Mouse (Mus musculus) heart, adult 2 months (tissue): Measurements from ENCODE around the gene Slc51a. TPM values are rescaled to one million over a fixed set of nuclear protein-coding genes. Genes with fewer than 3 reads are reported as not detected.

ENCODE experiments used
- DNase-seq, 2 experiments: peaks; one replicate each; pipeline ENCODE4 v3.0.0; 2021
- H3K27ac ChIP-seq: fragments of 200-600 bp; 2 replicates; pipeline ENCODE4 v1.8.1; 2022
- H3K27me3 ChIP-seq: fragments of 200-500 bp; 2 replicates; pipeline ENCODE4 v1.6.1; 2012; ENCODE audit warnings: mild to moderate bottlenecking, low read length, inconsistent platforms, mixed read lengths; ENCODE audit not compliant: control insufficient read depth, insufficient read depth
- H3K36me3 ChIP-seq: fragments of 200-500 bp; 2 replicates; pipeline ENCODE4 v1.6.1; 2012; ENCODE audit warnings: low read length, inconsistent platforms; ENCODE audit not compliant: control insufficient read depth, insufficient read depth
- H3K4me1 ChIP-seq: fragments of 200-500 bp; 2 replicates; pipeline ENCODE4 v1.6.1; 2011; ENCODE audit warnings: low read length; ENCODE audit not compliant: control insufficient read depth, insufficient read depth
- H3K4me3 ChIP-seq: fragments of 200-600 bp; 2 replicates; pipeline ENCODE4 v1.8.1; 2022
- H3K79me2 ChIP-seq: fragments of 200-500 bp; replicated peaks from 2 replicates; pipeline ENCODE4 v1.6.1; 2012; ENCODE audit warnings: mild to moderate bottlenecking, inconsistent platforms, low read length, moderate library complexity, mixed read lengths; ENCODE audit not compliant: control insufficient read depth, insufficient read depth
- H3K9ac ChIP-seq: fragments of 200-500 bp; 2 replicates; pipeline ENCODE4 v1.6.1; 2012; ENCODE audit warnings: low read depth, mild to moderate bottlenecking, control low read depth, inconsistent platforms, low read length, mixed read lengths
- CTCF ChIP-seq: fragments of 200-600 bp; IDR thresholded peaks from 2 replicates; pipeline ENCODE4 v1.8.1; 2022; ENCODE audit warnings: antibody characterized with exemption, mild to moderate bottlenecking, moderate library complexity
- EP300 ChIP-seq: fragments of 200-500 bp; IDR thresholded peaks from 2 replicates; pipeline ENCODE4 v1.6.1; 2011; ENCODE audit warnings: low read depth, low read length, control low read depth; ENCODE audit not compliant: insufficient read depth
- POLR2A ChIP-seq: fragments of 200-500 bp; IDR thresholded peaks from 2 replicates; pipeline ENCODE4 v1.6.1; 2011; ENCODE audit warnings: mild to moderate bottlenecking, low read depth, low read length, control low read depth; ENCODE audit not compliant: insufficient read depth
- WGBS: fragments of 180-500 bp; shearing (Covaris S2); methylation state at CpG from one replicate; pipeline ENCODE4 v1.1.7; 2018; 5-methylcytosine and 5-hydroxymethylcytosine counted together
- intact Hi-C: fragments of 180-260 bp; cut with DNase I; formaldehyde crosslinking; loops from one replicate; pipeline ENCODE4 v1.15.1; 2025
- polyA plus RNA-seq: library from polyadenylated mRNA; depleted of rRNA; stranded (reverse); fragments of >200 nt; gene quantifications from 2 replicates; pipeline ENCODE4 v1.2.3, GENCODE M21; 2012
- total RNA-seq, 2 experiments: library from RNA; stranded (reverse); gene quantifications; 2 replicates each; pipeline ENCODE4 v1.2.3; 2021

Slc51a gene
- total and polyA plus RNA-seq, 3 experiments = 0.55 to 1.1 (median 0.63) TPM

DNA sequence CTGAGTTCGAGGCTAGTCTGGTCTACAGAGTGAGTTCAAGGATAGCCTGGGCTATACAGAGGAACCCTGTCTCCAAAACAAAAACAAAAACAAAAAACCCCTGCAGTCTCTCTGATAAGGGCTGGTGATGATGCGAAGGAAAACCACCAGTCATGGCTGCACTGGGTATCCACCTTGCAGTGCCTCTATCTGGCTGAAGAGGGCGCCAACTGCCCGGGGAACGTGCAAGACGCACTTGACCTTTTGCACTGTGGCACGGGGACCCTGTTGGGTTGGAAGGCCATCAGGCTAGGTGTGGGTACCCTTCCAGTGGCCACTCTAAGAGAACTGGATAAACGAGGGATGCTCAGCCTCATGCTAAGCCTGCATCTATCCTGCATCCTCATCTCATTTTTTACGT lies 19.7 kb upstream of the Slc51a start:
- no peak overlapping the region for H3K4me3 ChIP-seq
- H3K9ac ChIP-seq = no peak overlapping the region
- TF ChIP-seq POLR2A (no peak), CTCF (peak; percentile 90), EP300 (peak; percentile 63; the same call in 1 of the 2 replicates)
- H3K27me3 ChIP-seq = no peaks in the 10 kb centered on the region
- 19% methylated on average over 9 of the region's 9 CpGs for WGBS
- no peaks in the 10 kb centered on the region; the same call in 1 of the 2 replicates for H3K4me1 ChIP-seq
- DNase-seq = peak; percentile 46 to 69
- no peaks in the 10 kb centered on the region for H3K36me3 ChIP-seq
- H3K79me2 ChIP-seq = no peaks in the 10 kb centered on the region
- intact Hi-C loops = loop anchor here (2.0 to 5.0 kb wide), 2 partner anchors 45 to 175 kb away; no protein-coding TSS in a partner anchor
- no peak overlapping the region for H3K27ac ChIP-seq

DNA sequence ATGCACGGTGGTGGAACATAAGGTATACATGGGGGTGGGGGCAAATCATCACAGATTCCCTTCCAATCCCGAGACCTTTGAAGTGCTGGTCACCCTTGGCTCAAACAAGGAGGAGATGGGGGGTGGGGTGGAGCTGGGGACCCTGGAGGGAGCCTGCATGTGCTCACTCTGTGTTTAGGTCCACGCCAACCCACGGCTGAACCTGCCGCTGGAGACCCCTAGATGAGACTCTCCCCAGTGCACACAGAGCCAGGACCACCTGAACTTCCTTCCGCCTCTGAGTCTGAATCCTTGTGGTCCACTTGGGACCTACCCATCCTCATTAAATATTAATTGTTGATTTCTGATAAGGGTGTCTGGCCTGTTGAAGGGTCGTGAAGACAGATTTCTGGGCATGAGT lies 19.2 kb upstream of the Slc51a start:
- Histone ChIP-seq H3K4me1 (no peaks in the 10 kb centered on the region; the same call in 1 of the 2 replicates), H3K4me3 (no peak overlapping the region), H3K27ac (no peak overlapping the region), H3K79me2 (no peaks in the 10 kb centered on the region), H3K27me3 (no peaks in the 10 kb centered on the region), H3K36me3 (no peaks in the 10 kb centered on the region), H3K9ac (no peak overlapping the region)
- intact Hi-C loops = loop anchor here (2.0 to 5.0 kb wide), 2 partner anchors 45 to 176 kb away; no protein-coding TSS in a partner anchor
- 79% methylated on average over 7 of the region's 7 CpGs for WGBS
- TF ChIP-seq CTCF = no peak
- TF ChIP-seq EP300 = no peak
- no peak for TF ChIP-seq POLR2A
- no peak for DNase-seq

DNA sequence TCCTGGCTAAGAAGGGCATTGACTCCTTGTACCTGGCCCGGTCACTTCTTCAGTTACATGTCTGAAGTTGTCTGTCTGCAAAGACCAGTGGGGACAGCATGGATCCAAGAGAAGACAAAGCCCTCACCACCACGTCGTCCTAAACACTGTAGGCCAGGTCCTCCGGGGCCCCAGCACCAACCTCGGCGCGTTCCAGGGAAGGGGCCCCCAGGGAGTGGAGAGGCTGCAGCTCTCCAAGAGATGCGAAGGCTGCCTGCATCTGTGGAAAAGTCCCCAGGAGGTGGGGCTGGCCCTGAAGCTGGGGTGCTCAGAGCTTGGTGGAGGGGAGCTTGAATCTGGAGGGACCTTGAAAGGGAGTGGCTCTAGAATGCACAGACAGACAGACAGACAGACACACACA lies 18.6 kb upstream of the Slc51a start:
- no peaks in the 10 kb centered on the region for H3K36me3 ChIP-seq
- no peak overlapping the region for H3K4me3 ChIP-seq
- no peaks in the 10 kb centered on the region for H3K79me2 ChIP-seq
- TF ChIP-seq CTCF = no peak
- no peak for TF ChIP-seq POLR2A
- TF ChIP-seq EP300 = no peak
- no peak overlapping the region for H3K9ac ChIP-seq
- no peaks in the 10 kb centered on the region; the same call in 1 of the 2 replicates for H3K4me1 ChIP-seq
- intact Hi-C loops = loop anchor here (2.0 to 5.0 kb wide), 2 partner anchors 46 to 177 kb away; no protein-coding TSS in a partner anchor
- no peak for DNase-seq
- H3K27me3 ChIP-seq = no peaks in the 10 kb centered on the region
- no peak overlapping the region for H3K27ac ChIP-seq
- 70% methylated on average over 8 of the region's 8 CpGs for WGBS

DNA sequence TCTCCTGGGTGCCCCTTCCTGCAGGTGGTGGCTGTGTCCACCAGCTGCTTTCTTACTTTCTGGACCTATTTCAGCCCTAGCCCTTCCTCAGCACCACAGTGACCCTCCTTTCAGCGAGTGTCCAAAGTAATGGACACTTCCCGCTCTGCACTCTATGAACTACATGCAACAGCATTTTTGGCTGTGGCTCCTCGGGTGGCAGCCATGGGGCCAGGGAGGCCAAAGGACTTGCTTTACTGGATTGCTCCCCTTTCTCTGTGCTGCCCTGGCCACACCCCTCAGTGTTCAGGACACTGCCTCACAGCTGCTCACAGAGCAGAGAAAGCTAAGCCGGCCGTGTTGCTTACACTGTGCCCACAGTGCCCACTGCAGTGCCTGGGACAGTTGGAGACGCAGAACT lies 16.0 kb upstream of the Slc51a start:
- TF ChIP-seq POLR2A = no peak
- TF ChIP-seq CTCF = no peak
- TF ChIP-seq EP300 = no peak
- DNase-seq = no peak
- Histone ChIP-seq H3K9ac (no peak overlapping the region), H3K4me1 (no peaks in the 10 kb centered on the region), H3K27ac (no peak overlapping the region), H3K36me3 (no peaks in the 10 kb centered on the region), H3K79me2 (no peaks in the 10 kb centered on the region), H3K27me3 (no peaks in the 10 kb centered on the region), H3K4me3 (no peak overlapping the region)
- intact Hi-C loops = no loop called here
- WGBS = 74% methylated on average over 6 of the region's 6 CpGs

DNA sequence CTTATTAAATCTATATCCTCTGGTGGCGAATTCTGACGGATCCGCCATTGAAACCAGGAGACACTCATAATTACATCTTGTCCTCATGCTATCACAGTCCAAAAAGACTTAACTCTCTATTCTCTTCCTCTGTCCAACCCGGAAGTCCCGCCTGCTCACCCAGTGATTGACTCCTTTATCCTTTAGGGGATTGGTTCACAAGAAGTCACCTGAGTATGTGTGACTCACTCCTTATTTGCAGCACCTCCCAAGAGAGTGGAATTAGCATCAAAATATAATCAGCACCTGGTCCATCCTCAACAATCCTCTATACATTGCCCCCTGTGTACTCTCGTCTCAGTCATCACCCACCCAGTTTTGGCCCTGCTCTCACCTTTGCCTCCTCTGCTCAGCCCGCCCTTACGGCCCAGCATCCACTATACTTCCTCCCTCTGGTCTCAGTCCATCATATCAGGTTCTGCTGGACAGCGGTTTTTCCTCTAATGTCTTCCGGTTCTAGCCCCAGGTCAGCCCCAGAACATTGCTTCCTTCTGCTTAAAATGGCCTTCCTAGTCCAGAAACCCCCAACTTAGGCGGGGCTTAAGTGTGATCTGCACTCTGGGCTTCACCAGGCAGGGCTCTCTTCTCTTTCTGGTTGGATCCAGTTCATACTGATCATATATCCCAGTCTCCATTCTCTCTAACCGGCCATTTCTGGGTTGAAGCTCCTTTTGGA lies 15.1 kb upstream of the Slc51a start:
- intact Hi-C loops = no loop called here
- Histone ChIP-seq H3K79me2 (no peaks in the 10 kb centered on the region), H3K4me3 (no peak overlapping the region), H3K36me3 (no peaks in the 10 kb centered on the region), H3K9ac (no peak overlapping the region), H3K27me3 (no peaks in the 10 kb centered on the region), H3K27ac (no peak overlapping the region), H3K4me1 (no peaks in the 10 kb centered on the region)
- DNase-seq = no peak
- WGBS = 81% methylated on average over 12 of the region's 12 CpGs
- no peak for TF ChIP-seq EP300
- no peak for TF ChIP-seq CTCF
- TF ChIP-seq POLR2A = no peak

DNA sequence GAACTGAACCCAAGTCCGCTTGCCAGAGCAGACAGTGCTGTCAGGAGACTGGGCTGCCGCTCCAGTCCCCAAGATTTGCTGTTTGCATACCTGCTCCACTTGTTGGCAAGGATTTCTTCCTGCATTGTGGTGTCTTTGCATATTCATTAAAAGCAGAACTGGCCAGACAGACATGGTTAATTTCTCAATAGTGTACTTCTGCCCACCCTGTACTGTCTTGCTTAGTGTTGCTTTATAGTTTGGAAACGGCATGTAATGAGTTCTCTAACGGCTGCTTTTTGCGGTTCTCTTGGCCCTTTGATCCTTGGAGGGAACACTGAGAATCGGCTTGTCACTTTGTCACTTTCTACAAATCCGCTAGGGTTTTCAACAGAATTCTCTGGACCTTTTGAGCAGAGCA lies 13.8 kb upstream of the Slc51a start:
- DNase-seq = no peak
- no peak overlapping the region for H3K9ac ChIP-seq
- no peak overlapping the region for H3K27ac ChIP-seq
- intact Hi-C loops = loop anchor here (2.0 kb wide), 1 partner anchor 129 kb away; no protein-coding TSS in a partner anchor
- 75% methylated on average over 7 of the region's 7 CpGs for WGBS
- no peaks in the 10 kb centered on the region for H3K79me2 ChIP-seq
- H3K4me3 ChIP-seq = no peak overlapping the region
- no peaks in the 10 kb centered on the region for H3K36me3 ChIP-seq
- H3K4me1 ChIP-seq = no peaks in the 10 kb centered on the region
- no peak for TF ChIP-seq CTCF
- TF ChIP-seq POLR2A = no peak
- TF ChIP-seq EP300 = no peak
- H3K27me3 ChIP-seq = no peaks in the 10 kb centered on the region
